Mouse (Mus musculus) testis, postnatal 10 days (tissue): Measurements from ENCODE around the gene Cnnm4.

Experiments
- DNase-seq: peaks from one replicate; pipeline ENCODE4 v3.0.0; 2021; ENCODE audit warnings: low spot score

The Cnnm4 gene

GRCm38 (mm10) chr1:36473211-36473780 lies 1.9 kb downstream of the Cnnm4 start:
- DNase-seq: no peak

- DNase-seq: no peak
Measured at GRCm38 (mm10) chr1:36474646-36475045, 3.2 kb downstream of the Cnnm4 start.

GRCm38 (mm10) chr1:36475480-36476110 lies 4.2 kb downstream of the Cnnm4 start:
- DNase-seq: no peak

GRCm38 (mm10) chr1:36476426-36476825 lies 5.0 kb downstream of the Cnnm4 start:
- no peak for DNase-seq

GRCm38 (mm10) chr1:36478343-36478795 lies 6.9 kb downstream of the Cnnm4 start:
- no peak for DNase-seq

GRCm38 (mm10) chr1:36479903-36480899 lies 8.8 kb downstream of the Cnnm4 start:
- DNase-seq: no peak

GRCm38 (mm10) chr1:36483825-36484224 lies 12.4 kb downstream of the Cnnm4 start:
- DNase-seq: no peak

GRCm38 (mm10) chr1:36485080-36485479 lies 13.7 kb downstream of the Cnnm4 start:
- no peak for DNase-seq

- no peak for DNase-seq
Measured at GRCm38 (mm10) chr1:36487111-36487510, 15.7 kb downstream of the Cnnm4 start.

GRCm38 (mm10) chr1:36489661-36490060 lies 18.2 kb downstream of the Cnnm4 start:
- no peak for DNase-seq

- DNase-seq: peak; percentile 77
Measured at GRCm38 (mm10) chr1:36492416-36493139, 21.2 kb downstream of the Cnnm4 start.

- no peak for DNase-seq
Measured at GRCm38 (mm10) chr1:36493299-36493698, 21.9 kb downstream of the Cnnm4 start.

GRCm38 (mm10) chr1:36496719-36497118 lies 25.3 kb downstream of the Cnnm4 start:
- DNase-seq: peak; percentile 60

- DNase-seq: no peak
Measured at GRCm38 (mm10) chr1:36497312-36497711, 25.9 kb downstream of the Cnnm4 start.

- DNase-seq: peak; percentile 88
Measured at GRCm38 (mm10) chr1:36501261-36501660, 29.8 kb downstream of the Cnnm4 start.

GRCm38 (mm10) chr1:36508238-36508637 lies 36.8 kb downstream of the Cnnm4 start:
- DNase-seq: no peak

- peak; percentile 100 for DNase-seq
Measured at GRCm38 (mm10) chr1:36511289-36512021, 40.0 kb downstream of the Cnnm4 start, which contains the start of gene Cnnm3. Cnnm3 (plus strand) TSS chr1:36511867.

GRCm38 (mm10) chr1:36512089-36512965 lies 40.9 kb downstream of the Cnnm4 start:
- DNase-seq: peak; percentile 60

GRCm38 (mm10) chr1:36512966-36513280 lies 41.5 kb downstream of the Cnnm4 start:
- DNase-seq: no peak

- no peak for DNase-seq
Measured at GRCm38 (mm10) chr1:36513310-36513709, 41.9 kb downstream of the Cnnm4 start.
